Mouse (Mus musculus) retina, postnatal 1 day (tissue): ENCODE measurements around the gene Scamp5.

ENCODE experiments used
- DNase-seq: peaks from one replicate; pipeline ENCODE4 v3.0.0-alpha.2; 2012

The Scamp5 gene

GRCm38 (mm10) chr9:57407120-57407905 is 60.5 kb downstream of the Scamp5 start:
- DNase-seq: no peak

- DNase-seq: no peak
Observed at GRCm38 (mm10) chr9:57406395-57406794, 61.5 kb downstream of the Scamp5 start.

GRCm38 (mm10) chr9:57404036-57404435 is 63.8 kb downstream of the Scamp5 start:
- DNase-seq: no peak

GRCm38 (mm10) chr9:57402318-57403251 is 65.3 kb downstream of the Scamp5 start:
- no peak for DNase-seq

- DNase-seq: no peak
Observed at GRCm38 (mm10) chr9:57398773-57399172, 69.1 kb downstream of the Scamp5 start.

GRCm38 (mm10) chr9:57392892-57393291 is 75.0 kb downstream of the Scamp5 start:
- no peak for DNase-seq
